Mouse (Mus musculus): ENCODE data around the gene Nup35.

Gene Nup35

DNA sequence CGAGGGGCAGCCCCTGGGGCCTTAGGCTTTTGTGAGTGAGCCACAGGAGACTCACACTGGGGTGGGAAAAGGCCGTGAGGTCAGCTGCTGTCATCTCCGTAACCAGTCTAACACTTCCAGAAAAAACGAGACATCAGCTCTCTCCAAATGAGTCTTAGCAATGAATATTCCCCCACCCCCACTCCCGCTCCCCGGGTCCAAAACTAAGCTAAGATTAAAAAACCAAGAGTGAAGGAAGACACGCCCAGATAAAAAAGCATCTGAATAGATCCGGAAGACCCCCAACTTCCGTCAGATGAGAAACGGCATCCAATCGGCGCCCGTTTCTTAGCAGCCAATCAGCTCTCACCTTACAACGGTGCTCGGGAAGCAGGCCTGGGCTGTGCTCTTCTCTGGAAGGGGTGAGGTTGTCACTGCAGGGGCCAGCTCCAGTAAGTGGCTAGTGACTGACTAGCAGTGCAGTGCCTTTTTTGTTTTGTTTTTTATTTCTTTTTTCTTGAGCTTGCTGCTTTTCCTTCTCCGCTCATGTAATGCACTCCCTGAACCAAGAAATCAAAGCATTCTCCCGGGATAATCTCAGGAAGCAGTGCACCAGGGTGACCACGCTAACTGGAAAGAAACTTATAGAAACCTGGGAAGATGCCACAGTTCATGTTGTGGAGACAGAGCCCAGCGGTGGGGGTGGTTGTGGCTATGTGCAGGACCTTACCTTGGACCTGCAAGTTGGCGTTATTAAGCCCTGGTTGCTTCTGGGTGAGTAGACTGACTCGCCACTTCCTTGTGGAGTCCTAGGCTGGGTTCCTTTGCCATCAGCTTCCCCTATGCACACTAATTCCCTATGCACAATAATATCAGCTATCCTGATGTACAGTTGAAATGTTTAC lies at the start of gene Nup35, which contains the start of gene Dusp19:
Gene Nup35, plus strand, starts transcription at position 383 of the 884 bp plus-strand sequence.
Gene Dusp19, plus strand, starts transcription at position 192 of the 884 bp plus-strand sequence.
- peak; percentile 89 to 98 for DNase-seq (ENCODE audit: low spot score in 2 of 2)

DNA sequence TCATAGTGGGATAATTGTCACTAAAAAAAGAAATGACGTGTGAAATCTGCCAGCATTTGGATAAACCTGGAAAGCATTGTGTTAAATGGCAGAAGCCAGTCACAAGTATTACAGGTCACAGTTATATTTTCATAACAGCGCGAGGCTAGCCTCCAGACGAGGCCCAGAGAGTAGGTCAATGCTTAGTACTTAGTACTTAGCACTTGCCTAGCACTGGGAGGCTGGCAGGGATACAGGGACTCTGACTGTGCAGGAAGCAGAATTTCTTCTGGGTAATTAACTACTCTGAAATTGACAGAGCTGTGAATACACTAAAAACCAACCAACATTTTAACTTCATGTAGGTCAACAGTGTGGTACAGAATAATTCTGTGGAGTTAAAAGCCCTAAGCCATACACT lies 49.6 kb upstream of the Nup35 start:
- no peak for DNase-seq (ENCODE audit: low spot score in 2 of 2)

- no peak for DNase-seq (ENCODE audit: low spot score in 2 of 2)
Observed at GRCm38 (mm10) chr2:80570656-80571055, 46.4 kb upstream of the Nup35 start.

- no peak for DNase-seq (ENCODE audit: low spot score in 2 of 2)
Observed at GRCm38 (mm10) chr2:80577286-80577685, 39.8 kb upstream of the Nup35 start.

DNA sequence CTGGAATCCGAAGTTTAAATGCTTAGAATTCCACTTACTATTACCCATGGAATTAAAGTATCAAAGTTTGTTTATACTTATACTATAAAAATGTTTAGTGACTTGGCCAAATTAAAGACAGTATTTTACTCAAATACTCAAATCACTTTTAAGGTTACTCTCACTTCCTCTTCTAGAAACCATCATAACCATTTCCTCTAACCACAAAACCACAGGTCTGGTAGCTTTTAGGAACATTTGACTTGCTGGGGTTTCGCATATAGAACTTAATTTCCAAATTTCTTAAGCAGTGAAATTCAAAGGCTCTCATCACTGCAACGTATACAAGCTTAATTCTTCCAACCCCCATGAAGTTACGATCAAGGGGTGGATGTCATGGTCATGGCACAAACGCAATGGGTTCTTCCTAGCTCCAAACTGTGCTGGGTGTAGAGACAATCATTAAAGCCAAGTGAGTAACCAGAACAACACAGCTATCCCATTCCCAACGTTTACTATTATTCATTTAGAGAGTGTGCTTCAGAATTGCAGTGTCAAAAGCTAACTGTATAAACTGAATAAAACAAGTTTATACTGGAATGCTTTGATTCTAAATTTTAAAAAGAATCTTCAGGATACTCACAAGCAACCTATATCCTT lies 37.7 kb upstream of the Nup35 start:
- no peak for DNase-seq (ENCODE audit: low spot score in 2 of 2)

DNA sequence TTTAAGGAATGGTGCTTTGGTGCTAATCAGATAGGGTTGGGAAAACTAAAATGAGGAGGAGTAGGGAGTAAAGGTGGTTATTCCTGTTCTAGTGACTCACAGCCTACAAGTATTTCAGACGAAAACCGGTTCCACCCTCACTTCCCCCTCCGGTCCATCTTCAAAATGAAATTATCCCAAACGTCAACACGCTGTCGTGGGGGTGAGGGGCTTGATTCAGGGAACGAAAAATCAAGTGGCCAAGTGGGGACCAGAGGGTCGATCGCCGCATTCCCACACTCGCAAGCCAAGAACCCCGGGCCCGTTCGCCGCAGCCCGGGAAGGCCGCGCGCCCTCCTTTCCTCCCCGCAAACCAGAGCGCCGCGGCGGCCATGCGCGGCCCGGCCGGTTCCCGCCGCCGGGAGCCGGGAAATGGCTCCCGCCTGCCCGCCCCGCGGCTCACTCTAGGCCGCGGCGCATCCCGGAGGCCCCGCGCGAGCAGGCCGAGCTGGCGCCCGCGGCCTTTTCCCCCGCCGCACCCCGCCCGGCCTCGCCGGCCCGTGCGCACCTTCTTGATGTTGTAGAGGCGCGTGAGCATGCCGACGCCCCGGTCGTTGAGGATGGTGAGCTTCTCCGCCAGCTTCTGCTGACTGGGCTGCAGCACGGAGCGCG lies 36.6 kb upstream of the Nup35 start:
- DNase-seq (ENCODE audit: low spot score in 2 of 2), result peak in 1 of 2 experiments; percentile 43

DNA sequence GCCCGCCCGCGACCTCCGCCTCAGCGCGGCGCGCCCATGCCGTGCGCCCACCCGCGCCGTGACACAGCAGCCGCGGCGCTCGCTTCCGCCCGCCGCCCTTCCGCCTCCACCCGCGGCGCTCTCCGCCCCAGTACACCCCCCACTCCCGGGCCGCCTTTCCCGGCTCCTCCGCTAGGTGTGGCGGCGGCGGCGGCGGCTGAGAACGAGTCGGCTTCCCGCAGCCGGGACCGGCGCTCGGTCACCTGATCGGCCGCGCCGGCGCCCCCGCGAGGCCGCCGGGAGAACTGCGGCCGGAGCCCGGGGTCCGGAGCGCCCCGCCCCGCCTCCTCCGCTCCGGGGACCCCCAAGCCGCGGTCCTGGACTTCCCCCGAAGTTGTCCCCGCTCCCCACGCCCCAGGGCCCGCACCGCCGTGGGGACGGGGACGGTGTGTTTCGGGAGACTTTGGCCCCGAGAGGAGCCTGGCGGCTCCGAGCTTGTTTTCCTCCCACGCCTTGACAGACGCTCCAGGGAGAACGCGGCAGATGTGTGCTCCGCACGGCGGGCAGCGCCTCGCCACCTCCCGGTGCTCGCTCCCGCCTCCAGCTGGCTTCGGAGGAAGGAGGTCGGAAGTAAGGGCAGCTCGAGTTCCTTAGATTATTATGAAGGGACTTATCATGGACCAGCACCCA lies 35.9 kb upstream of the Nup35 start, which contains the start of gene Nckap1:
Gene Nckap1, minus strand, starts transcription at position 338 of the 669 bp plus-strand sequence.
- peak; percentile 67 to 86 for DNase-seq (ENCODE audit: low spot score in 2 of 2)

- DNase-seq (ENCODE audit: low spot score in 2 of 2), result no peak
Observed at GRCm38 (mm10) chr2:80582356-80582755, 34.7 kb upstream of the Nup35 start.

GRCm38 (mm10) chr2:80594215-80594918 lies 22.7 kb upstream of the Nup35 start:
- peak in 1 of 2 experiments; percentile 65 for DNase-seq (ENCODE audit: low spot score in 2 of 2)

DNA sequence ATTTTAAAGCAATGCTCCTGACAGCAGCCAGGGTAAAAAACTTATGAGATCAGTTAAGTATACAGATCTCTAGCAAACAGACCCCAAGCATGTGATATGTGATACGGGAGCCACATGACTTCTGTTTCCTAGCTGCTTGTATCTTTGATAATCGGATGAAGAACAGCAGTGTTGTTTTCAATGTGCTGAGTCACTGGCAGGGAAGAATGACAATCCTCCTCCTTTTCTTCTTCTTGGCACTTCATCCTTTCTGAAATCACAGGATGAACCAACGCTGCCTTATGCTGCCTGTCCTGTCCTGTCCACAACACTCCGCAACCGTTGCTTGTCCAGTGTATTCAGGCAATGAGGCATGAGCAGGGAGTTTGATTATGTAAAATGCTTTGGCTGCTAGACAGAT lies 20.1 kb upstream of the Nup35 start:
- peak in 1 of 2 experiments; percentile 41 for DNase-seq (ENCODE audit: low spot score in 2 of 2)

DNA sequence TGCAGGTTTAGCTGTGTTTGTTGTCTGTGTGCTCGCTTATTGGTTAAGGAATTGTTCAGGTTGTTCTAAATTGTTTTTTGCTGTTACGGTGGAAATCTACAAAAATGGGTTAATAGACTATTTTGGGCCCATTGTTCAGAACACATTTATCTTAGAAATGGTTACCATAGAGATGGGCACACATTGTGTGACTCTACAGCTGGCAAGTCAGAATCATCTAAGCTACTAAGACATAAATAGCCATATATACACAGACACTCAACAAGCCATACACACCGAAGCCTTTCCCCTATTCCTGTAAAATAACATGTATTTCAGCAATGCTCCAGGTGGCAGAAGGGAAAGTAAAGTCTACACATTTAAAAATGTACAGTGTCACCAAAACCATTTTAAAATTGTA lies 17.2 kb upstream of the Nup35 start:
- no peak for DNase-seq (ENCODE audit: low spot score in 2 of 2)

GRCm38 (mm10) chr2:80600611-80601010 lies 16.4 kb upstream of the Nup35 start:
- DNase-seq (ENCODE audit: low spot score in 2 of 2), result no peak

DNA sequence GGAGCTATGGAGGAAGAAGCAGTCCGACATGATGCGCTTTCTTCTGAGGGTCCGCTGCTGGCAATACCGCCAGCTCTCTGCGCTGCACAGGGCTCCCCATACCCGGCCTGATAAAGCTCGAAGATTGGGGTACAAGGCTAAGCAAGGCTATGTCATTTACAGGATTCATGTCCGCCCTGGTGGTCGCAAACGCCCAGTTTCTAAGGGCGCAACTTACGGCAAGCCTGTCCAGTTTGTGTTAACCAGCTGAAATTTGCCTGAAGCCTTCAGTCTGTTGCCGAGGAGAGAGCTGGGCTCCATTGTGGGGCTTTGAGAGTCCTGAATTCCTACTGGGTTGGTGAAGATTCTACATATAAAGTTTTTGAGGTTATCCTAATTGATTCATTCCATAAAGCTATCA lies 14.3 kb upstream of the Nup35 start:
- DNase-seq (ENCODE audit: low spot score in 2 of 2), result no peak

DNA sequence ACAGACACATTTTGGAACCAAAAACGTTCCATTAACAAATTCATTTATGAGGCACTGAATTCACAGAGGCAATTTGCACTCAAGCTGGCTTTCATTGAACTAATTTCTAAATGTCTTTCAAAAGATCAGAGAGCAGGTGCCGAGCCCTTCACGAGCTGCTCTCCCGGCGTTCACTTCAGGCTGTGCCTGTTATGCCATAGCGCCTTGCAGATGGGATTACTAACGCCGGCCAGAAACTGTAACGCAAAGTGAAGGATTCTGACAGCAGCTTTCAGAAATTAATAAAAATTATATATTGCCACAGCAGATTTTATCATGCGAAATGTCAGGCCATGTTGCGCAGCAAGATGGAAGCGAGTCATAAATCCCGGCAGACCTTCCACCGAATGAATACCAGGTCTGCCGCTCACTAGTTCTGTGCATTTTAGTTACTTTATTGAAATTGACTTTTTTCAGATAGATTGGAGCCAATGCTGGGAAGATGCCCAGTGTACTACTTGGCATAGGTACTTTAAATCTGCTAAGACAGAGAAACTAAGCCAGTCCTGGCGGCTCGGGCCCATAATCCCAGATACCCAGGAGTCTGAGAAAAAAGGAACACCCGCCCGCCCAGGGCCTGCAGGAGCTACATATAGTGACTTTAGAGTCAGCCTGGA lies 13.1 kb upstream of the Nup35 start:
- DNase-seq (ENCODE audit: low spot score in 2 of 2), result no peak

DNA sequence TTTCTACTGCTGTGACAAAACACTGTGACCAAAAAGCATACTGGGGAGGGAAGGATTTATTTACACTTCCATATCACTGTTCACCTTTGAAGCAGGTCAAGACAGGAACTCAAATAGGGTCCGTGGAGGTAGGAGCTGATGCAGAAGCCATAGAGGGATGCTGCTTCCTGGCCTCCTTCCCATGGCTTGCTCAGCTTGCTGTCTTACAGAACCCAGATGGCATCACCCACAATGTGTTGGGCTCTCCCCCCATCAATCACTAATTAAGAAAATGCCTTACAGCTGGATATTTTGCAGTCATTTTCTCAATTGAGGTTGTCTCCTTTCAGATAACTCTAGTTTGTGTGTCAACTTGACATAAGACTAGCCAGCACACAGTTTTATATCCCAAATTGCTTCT lies 4.8 kb upstream of the Nup35 start:
- no peak for DNase-seq (ENCODE audit: low spot score in 2 of 2)

- DNase-seq (ENCODE audit: low spot score in 2 of 2), result peak in 1 of 2 experiments; percentile 68
Observed at GRCm38 (mm10) chr2:80612796-80613195, 4.2 kb upstream of the Nup35 start.

GRCm38 (mm10) chr2:80618991-80619390 lies 2.0 kb downstream of the Nup35 start:
- DNase-seq (ENCODE audit: low spot score in 2 of 2), result no peak

DNA sequence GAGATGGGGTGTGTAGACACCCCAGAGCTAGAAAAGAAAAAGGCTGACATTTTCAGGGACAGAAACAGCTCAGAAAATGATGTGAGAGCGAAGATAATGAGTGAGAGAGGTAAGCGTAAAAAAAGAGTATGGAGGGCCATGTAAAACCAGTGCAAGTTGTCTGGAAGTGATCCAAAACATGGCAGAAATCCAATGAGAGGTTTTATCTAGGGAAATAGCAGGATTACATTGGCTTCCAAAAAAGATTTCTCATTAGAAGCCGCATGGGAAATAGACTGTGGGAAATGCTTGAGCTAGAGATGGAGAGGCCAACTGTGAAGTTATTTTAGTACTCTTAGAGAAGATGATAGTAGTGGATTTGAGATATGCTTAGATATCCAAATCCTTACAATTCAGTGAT lies 4.9 kb downstream of the Nup35 start:
- no peak for DNase-seq (ENCODE audit: low spot score in 2 of 2)

GRCm38 (mm10) chr2:80624523-80624922 lies 7.5 kb downstream of the Nup35 start:
- DNase-seq (ENCODE audit: low spot score in 2 of 2), result no peak

DNA sequence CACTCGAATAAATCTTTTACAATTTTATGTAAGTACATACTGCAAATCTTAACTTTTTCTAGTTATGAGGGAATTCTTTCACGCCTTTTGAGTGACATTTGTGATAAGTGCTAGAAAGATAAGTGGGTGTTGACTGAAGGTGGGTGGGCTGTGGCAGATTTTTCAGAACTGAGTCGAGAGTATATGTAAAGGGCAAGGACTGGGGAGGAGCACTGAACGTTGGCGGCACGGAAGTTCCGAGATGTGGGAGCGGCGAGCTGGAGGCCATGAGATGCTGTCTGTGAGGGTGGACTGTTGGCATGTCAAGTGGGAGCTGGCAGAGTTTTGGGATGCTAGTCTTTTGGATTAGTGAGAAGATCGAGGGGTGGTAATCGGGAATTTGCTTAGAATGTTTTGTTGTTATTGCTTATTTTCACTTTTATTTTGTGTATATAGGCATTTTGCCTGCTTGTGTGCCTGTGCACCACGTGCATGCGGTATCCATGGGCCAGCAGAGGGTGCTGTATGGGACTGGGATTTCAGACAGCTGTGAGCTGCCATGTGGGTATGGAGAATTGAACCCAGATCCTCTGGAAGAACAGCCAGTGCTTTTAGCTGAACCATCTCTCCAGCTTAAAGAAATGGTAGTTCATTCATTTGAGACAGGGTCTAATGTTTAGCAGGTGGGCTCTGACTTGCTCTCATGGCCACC lies 15.4 kb downstream of the Nup35 start:
- DNase-seq (ENCODE audit: low spot score in 2 of 2), result peak in 1 of 2 experiments; percentile 32

All from left cerebral cortex, adult 9 months (tissue).